Mouse (Mus musculus): ENCODE data around the gene Cers5.

Gene Cers5

GRCm38 (mm10) chr15:99726549-99726948, 46.1 kb downstream of the Cers5 start:
- in situ Hi-C loops (cut with MseI, MboI), result loop anchor here in 1 of 2 experiments (10.0 kb wide), 1 partner anchor 48 kb away; the partner anchor contains the start of gene Cers5

- in situ Hi-C loops (cut with MseI, MboI), result loop anchor here in 1 of 2 experiments (10.0 kb wide), 1 partner anchor 49 kb away; the partner anchor contains the start of gene Cers5
Measured at GRCm38 (mm10) chr15:99725341-99726155, 47.1 kb downstream of the Cers5 start, which contains the start of gene Cox14. TSS of gene Cox14 (plus strand) at chr15:99725618.

GRCm38 (mm10) chr15:99724292-99725021, 48.2 kb downstream of the Cers5 start:
- in situ Hi-C loops (cut with MseI, MboI), result loop anchor here in 1 of 2 experiments (10.0 kb wide), 1 partner anchor 50 kb away; the partner anchor contains the start of gene Cers5

- in situ Hi-C loops (cut with MseI, MboI), result loop anchor here in 1 of 2 experiments (10.0 kb wide), 1 partner anchor 51 kb away; the partner anchor contains the start of gene Cers5
Measured at GRCm38 (mm10) chr15:99723515-99724291, 49.0 kb downstream of the Cers5 start.

GRCm38 (mm10) chr15:99723120-99723514, 49.6 kb downstream of the Cers5 start:
- in situ Hi-C loops (cut with MseI, MboI), result loop anchor here in 1 of 2 experiments (10.0 kb wide), 1 partner anchor 52 kb away; the partner anchor contains the start of gene Cers5

GRCm38 (mm10) chr15:99721921-99722743, 50.6 kb downstream of the Cers5 start:
- in situ Hi-C loops (cut with MseI, MboI), result loop anchor here in 1 of 2 experiments (10.0 kb wide), 1 partner anchor 53 kb away; the partner anchor contains the start of gene Cers5

GRCm38 (mm10) chr15:99719865-99720264, 52.8 kb downstream of the Cers5 start:
- in situ Hi-C loops (cut with MseI, MboI), result loop anchor here in 1 of 2 experiments (10.0 kb wide), 1 partner anchor 55 kb away; the partner anchor contains the start of gene Cers5

- in situ Hi-C loops (cut with MseI, MboI), result no loop called here
Measured at GRCm38 (mm10) chr15:99718461-99719021, 54.1 kb downstream of the Cers5 start.

- in situ Hi-C loops (cut with MseI, MboI), result no loop called here
Measured at GRCm38 (mm10) chr15:99717386-99718334, 55.0 kb downstream of the Cers5 start, which contains the start of gene Gpd1. TSS of gene Gpd1 (plus strand) at chr15:99717515.

- in situ Hi-C loops (cut with MseI, MboI), result no loop called here
Measured at GRCm38 (mm10) chr15:99716814-99717213, 55.9 kb downstream of the Cers5 start.

GRCm38 (mm10) chr15:99715982-99716746, 56.5 kb downstream of the Cers5 start:
- in situ Hi-C loops (cut with MseI, MboI), result no loop called here

GRCm38 (mm10) chr15:99715361-99715865, 57.3 kb downstream of the Cers5 start:
- in situ Hi-C loops (cut with MseI, MboI), result no loop called here

- in situ Hi-C loops (cut with MseI, MboI), result no loop called here
Measured at GRCm38 (mm10) chr15:99714858-99715257, 57.8 kb downstream of the Cers5 start.

- in situ Hi-C loops (cut with MseI, MboI), result no loop called here
Measured at GRCm38 (mm10) chr15:99714206-99714605, 58.5 kb downstream of the Cers5 start.

- in situ Hi-C loops (cut with MseI, MboI), result no loop called here
Measured at GRCm38 (mm10) chr15:99713569-99713968, 59.1 kb downstream of the Cers5 start.

GRCm38 (mm10) chr15:99712666-99713559, 59.8 kb downstream of the Cers5 start:
- in situ Hi-C loops (cut with MseI, MboI), result no loop called here

- in situ Hi-C loops (cut with MseI, MboI), result no loop called here
Measured at GRCm38 (mm10) chr15:99711491-99711890, 61.2 kb downstream of the Cers5 start.
